Mouse (Mus musculus) midbrain, embryonic 13.5 days (tissue): Measurements from ENCODE around the gene Qrich2. TPM values are rescaled to one million over a fixed set of nuclear protein-coding genes. Genes with fewer than 3 reads are reported as not detected.

Experiments
- ATAC-seq: fragments of 200-750 bp; cut with Nextera tagmentation; 2 replicates; pipeline ENCODE4 v1.8.0; 2017; ENCODE audit warnings: mild to moderate bottlenecking, moderate TSS enrichment, moderate library complexity
- H3K27ac ChIP-seq: fragments of 300-500 bp; sonication (generic); 2 replicates; pipeline ENCODE4 v1.5.1; 2015; ENCODE audit warnings: inconsistent platforms, mild to moderate bottlenecking, moderate library complexity
- H3K27me3 ChIP-seq: fragments of 300-500 bp; sonication (generic); 2 replicates; pipeline ENCODE4 v1.6.1; 2015; ENCODE audit warnings: mild to moderate bottlenecking, inconsistent platforms
- H3K36me3 ChIP-seq: fragments of 300-500 bp; sonication (generic); 2 replicates; pipeline ENCODE4 v1.6.1; 2015; ENCODE audit warnings: mild to moderate bottlenecking, inconsistent platforms
- H3K4me1 ChIP-seq: fragments of 300-500 bp; sonication (generic); replicated peaks from 2 replicates; pipeline ENCODE4 v1.6.1; 2015; ENCODE audit warnings: inconsistent platforms
- H3K4me2 ChIP-seq: fragments of 300-500 bp; sonication (generic); replicated peaks from 2 replicates; pipeline ENCODE4 v1.6.1; 2015; ENCODE audit warnings: moderate library complexity, mild to moderate bottlenecking, inconsistent platforms
- H3K4me3 ChIP-seq: fragments of 300-500 bp; sonication (generic); replicated peaks from 2 replicates; pipeline ENCODE4 v1.5.1; 2015; ENCODE audit warnings: mild to moderate bottlenecking, inconsistent platforms
- H3K9ac ChIP-seq: fragments of 300-500 bp; sonication (generic); replicated peaks from 2 replicates; pipeline ENCODE4 v1.6.1; 2015; ENCODE audit warnings: mild to moderate bottlenecking, inconsistent platforms
- H3K9me3 ChIP-seq: fragments of 300-500 bp; sonication (generic); 2 replicates; pipeline ENCODE4 v1.6.1; 2016; ENCODE audit warnings: mild to moderate bottlenecking, inconsistent platforms
- WGBS: fragments of 180-500 bp; shearing (Covaris S2); methylation state at CpG from one replicate; pipeline ENCODE4 v1.1.7; 2015; 5-methylcytosine and 5-hydroxymethylcytosine counted together
- polyA plus RNA-seq: library from polyadenylated mRNA; unstranded; fragments of >200 nt; fragmentation: Nextera tagmentation; extraction: Ambion mirVana; gene quantifications from 2 replicates; pipeline ENCODE4 v1.2.1, GENCODE M21; 2015

The Qrich2 gene
- polyA plus RNA-seq, 1 experiment from 2014 or later, result not detected

- H3K27me3 ChIP-seq, result peaks cover 11% of the 10 kb centered on the region
- ATAC-seq, result no peak
- 0 out of 2 replicates have a peak overlapping the region, but pooled peaks have one; percentile 26 for H3K27ac ChIP-seq
- no peak overlapping the region for H3K9ac ChIP-seq
- WGBS, result 82% methylated on average over 15 of the region's 15 CpGs
- peaks cover 27% of the 10 kb centered on the region for H3K4me1 ChIP-seq
- no peak overlapping the region for H3K4me2 ChIP-seq
- H3K4me3 ChIP-seq, result no peak overlapping the region
- H3K36me3 ChIP-seq, result peaks cover 16% of the 10 kb centered on the region
- no peaks in the 10 kb centered on the region for H3K9me3 ChIP-seq
These were observed 23.7 kb downstream of the Qrich2 start for GRCm38 (mm10) chr11:116442129-116442866.

GRCm38 (mm10) chr11:116440408-116441068 is 25.5 kb downstream of the Qrich2 start:
- Histone ChIP-seq H3K4me1 (peaks cover 38% of the 10 kb centered on the region), H3K9ac (no peak overlapping the region), H3K4me2 (no peak overlapping the region), H3K9me3 (no peaks in the 10 kb centered on the region), H3K4me3 (no peak overlapping the region), H3K27me3 (no peaks in the 10 kb centered on the region), H3K27ac (peak overlapping the region; percentile 26; the same call in 1 of the 2 replicates), H3K36me3 (peaks cover 32% of the 10 kb centered on the region)
- 84% methylated on average over 7 of the region's 7 CpGs for WGBS
- no peak for ATAC-seq

GRCm38 (mm10) chr11:116439269-116440240 is 26.5 kb downstream of the Qrich2 start:
- H3K9ac ChIP-seq, result no peak overlapping the region
- WGBS, result 90% methylated on average over 19 of the region's 19 CpGs
- H3K4me1 ChIP-seq, result peaks cover 43% of the 10 kb centered on the region
- H3K4me3 ChIP-seq, result no peak overlapping the region
- H3K27ac ChIP-seq, result no peak overlapping the region
- H3K9me3 ChIP-seq, result no peaks in the 10 kb centered on the region
- no peak for ATAC-seq
- no peaks in the 10 kb centered on the region for H3K27me3 ChIP-seq
- H3K36me3 ChIP-seq, result peaks cover 32% of the 10 kb centered on the region
- H3K4me2 ChIP-seq, result no peak overlapping the region

- ATAC-seq, result no peak
- Histone ChIP-seq H3K4me3 (no peak overlapping the region), H3K27ac (peak overlapping the region; percentile 22; the same call in 1 of the 2 replicates), H3K36me3 (peaks cover 32% of the 10 kb centered on the region), H3K27me3 (no peaks in the 10 kb centered on the region), H3K4me1 (peaks cover 36% of the 10 kb centered on the region), H3K4me2 (peak overlapping the region; percentile 72; the same call in 1 of the 2 replicates), H3K9ac (peak overlapping the region; percentile 61; the same call in 1 of the 2 replicates), H3K9me3 (no peaks in the 10 kb centered on the region)
- WGBS, result 86% methylated on average over 11 of the region's 11 CpGs
These were observed 28.5 kb downstream of the Qrich2 start for GRCm38 (mm10) chr11:116437541-116437940.

- 74% methylated on average over 4 of the region's 4 CpGs for WGBS
- H3K4me3 ChIP-seq, result peak overlapping the region; percentile 97
- H3K4me2 ChIP-seq, result peak overlapping the region; percentile 72
- peaks cover 32% of the 10 kb centered on the region for H3K36me3 ChIP-seq
- peak overlapping the region; percentile 39; the same call in 1 of the 2 replicates for H3K27ac ChIP-seq
- peak overlapping the region; percentile 61 for H3K9ac ChIP-seq
- no peaks in the 10 kb centered on the region for H3K27me3 ChIP-seq
- ATAC-seq, result no peak
- H3K9me3 ChIP-seq, result no peaks in the 10 kb centered on the region
- H3K4me1 ChIP-seq, result peaks cover 34% of the 10 kb centered on the region
These were observed 29.2 kb downstream of the Qrich2 start for GRCm38 (mm10) chr11:116436725-116437331.

DNA sequence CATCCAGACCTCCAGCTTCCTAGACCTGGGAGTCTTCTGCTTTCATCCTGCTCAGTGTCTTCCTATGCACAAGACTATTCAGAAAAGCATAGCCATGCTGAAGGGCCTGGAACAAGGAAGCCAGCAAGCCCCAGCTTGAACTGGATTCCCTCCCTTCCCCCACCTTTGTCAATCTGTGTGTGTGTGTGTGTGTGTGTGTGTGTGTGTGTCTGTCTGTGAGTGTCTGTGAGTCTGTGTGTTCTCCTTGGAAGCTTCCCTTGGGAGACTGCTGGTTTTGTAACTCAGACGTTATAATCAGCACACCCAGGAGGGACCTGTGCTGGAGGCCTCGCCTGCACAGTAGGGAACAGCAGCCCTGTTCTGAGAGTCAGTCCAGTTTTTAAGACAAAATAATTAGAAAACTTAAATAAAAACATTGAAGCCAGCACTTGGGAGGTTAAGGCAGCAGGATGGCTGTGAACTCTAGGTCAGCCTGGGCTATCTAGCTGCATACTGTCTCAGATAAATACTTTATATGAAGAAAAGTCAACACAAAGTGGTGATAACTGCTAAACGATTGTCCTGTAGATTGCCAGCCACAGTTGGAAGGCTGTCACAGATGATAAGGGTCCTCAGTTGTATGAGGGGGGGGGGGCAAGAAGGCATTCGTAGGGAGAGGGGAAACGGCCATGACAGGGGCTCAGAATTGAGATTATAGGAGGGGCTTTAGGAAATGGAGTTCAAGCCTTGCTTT is 29.9 kb downstream of the Qrich2 start:
- H3K27me3 ChIP-seq, result no peaks in the 10 kb centered on the region
- H3K36me3 ChIP-seq, result peaks cover 32% of the 10 kb centered on the region
- no peaks in the 10 kb centered on the region for H3K9me3 ChIP-seq
- ATAC-seq, result no peak
- peak overlapping the region; percentile 97 for H3K4me3 ChIP-seq
- peak overlapping the region; percentile 72 for H3K4me2 ChIP-seq
- peak overlapping the region; percentile 39; the same call in 1 of the 2 replicates for H3K27ac ChIP-seq
- H3K4me1 ChIP-seq, result peaks cover 36% of the 10 kb centered on the region
- 62% methylated on average over 5 of the region's 5 CpGs for WGBS
- H3K9ac ChIP-seq, result peak overlapping the region; percentile 63

GRCm38 (mm10) chr11:116434967-116435752 is 30.9 kb downstream of the Qrich2 start:
- H3K4me2 ChIP-seq, result peak overlapping the region; percentile 72
- H3K4me3 ChIP-seq, result peak overlapping the region; percentile 97
- peak overlapping the region; percentile 95 for H3K27ac ChIP-seq
- WGBS, result 57% methylated on average over 11 of the region's 12 CpGs
- peaks cover 29% of the 10 kb centered on the region for H3K36me3 ChIP-seq
- H3K9me3 ChIP-seq, result no peaks in the 10 kb centered on the region
- no peaks in the 10 kb centered on the region for H3K27me3 ChIP-seq
- peak overlapping the region; percentile 97 for H3K9ac ChIP-seq
- H3K4me1 ChIP-seq, result peaks cover 39% of the 10 kb centered on the region
- ATAC-seq, result 0 out of 2 replicates have a peak, but pooled peaks have one; percentile 1

DNA sequence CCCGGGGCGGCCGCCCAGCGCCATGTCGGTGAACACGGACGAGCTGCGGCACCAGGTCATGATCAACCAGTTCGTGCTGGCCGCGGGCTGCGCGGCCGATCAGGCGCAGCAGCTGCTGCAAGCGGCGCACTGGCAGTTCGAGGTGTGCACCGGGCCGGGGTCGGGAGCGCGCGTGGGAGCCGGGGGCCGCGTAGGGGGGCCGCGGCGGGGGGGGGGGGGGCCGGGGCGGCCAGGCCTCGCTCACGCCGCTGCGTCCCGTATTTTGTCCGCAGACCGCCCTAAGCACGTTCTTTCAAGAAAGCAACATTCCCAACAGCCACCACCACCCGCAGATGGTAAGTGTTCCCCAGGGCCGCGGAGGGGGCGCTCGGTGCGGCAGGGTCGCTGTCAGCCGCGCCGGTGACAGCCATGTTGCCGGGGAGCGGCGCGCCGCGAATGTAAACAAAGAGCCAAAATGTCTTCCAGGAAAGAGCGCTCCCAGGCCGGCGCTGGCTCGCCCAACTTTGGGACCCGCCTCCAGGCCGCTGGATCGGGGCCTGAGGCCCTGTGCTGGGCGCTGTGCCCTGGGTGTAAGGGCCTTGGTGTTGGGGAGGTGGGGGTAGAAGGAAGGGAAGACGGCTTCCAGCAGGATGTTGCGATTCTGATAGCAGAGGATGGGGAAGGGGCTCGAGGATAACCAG is 31.6 kb downstream of the Qrich2 start:
- ATAC-seq, result peak; percentile 35

GRCm38 (mm10) chr11:116433356-116434286 is 32.4 kb downstream of the Qrich2 start, which contains the start of gene Ubald2:
Ubald2 (plus strand) TSS chr11:116434094.
- Histone ChIP-seq H3K9ac (peak within 1 kb of the TSS; percentile 97), H3K27ac (peak within 1 kb of the TSS; percentile 95), H3K4me1 (peaks cover 39% of the 10 kb centered on the region), H3K9me3 (no peaks in the 10 kb centered on the region), H3K36me3 (peaks cover 21% of the 10 kb centered on the region), H3K4me3 (peak within 1 kb of the TSS; percentile 97), H3K4me2 (peak within 1 kb of the TSS; percentile 72), H3K27me3 (no peaks in the 10 kb centered on the region)
- ATAC-seq, result peak; percentile 99
- WGBS, result 2% methylated on average over 58 of the region's 66 CpGs

More for the DNA sequence above, 31.6 kb downstream of the Qrich2 start:
- peaks cover 39% of the 10 kb centered on the region for H3K4me1 ChIP-seq
- H3K27me3 ChIP-seq, result no peaks in the 10 kb centered on the region
- H3K4me3 ChIP-seq, result peak overlapping the region; percentile 97
- H3K9me3 ChIP-seq, result no peaks in the 10 kb centered on the region
- H3K27ac ChIP-seq, result peak overlapping the region; percentile 95
- WGBS, result under 1% methylated on average over 50 of the region's 67 CpGs
- H3K4me2 ChIP-seq, result peak overlapping the region; percentile 72
- H3K9ac ChIP-seq, result peak overlapping the region; percentile 97
- peaks cover 28% of the 10 kb centered on the region for H3K36me3 ChIP-seq
